Mouse (Mus musculus) brain, embryonic 14.5 days (tissue): ENCODE results near the gene Celsr3. TPM values are rescaled to one million over a fixed set of nuclear protein-coding genes. Genes with fewer than 3 reads are reported as not detected.

Experiments used
- DNase-seq: peaks from one replicate; pipeline ENCODE4 v3.0.0-alpha.2; 2011; ENCODE audit warnings: low read depth
- CTCF ChIP-seq: fragments of 200-500 bp; IDR thresholded peaks from 2 replicates; pipeline ENCODE4 v1.5.1; 2012; ENCODE audit warnings: inconsistent platforms, mild to moderate bottlenecking, moderate library complexity, borderline replicate concordance; ENCODE audit not compliant: insufficient read depth, insufficient read length; ENCODE audit errors: extremely low read depth
- POLR2A ChIP-seq: fragments of 200-500 bp; IDR thresholded peaks from 2 replicates; pipeline ENCODE4 v1.6.1; 2012; ENCODE audit warnings: mild to moderate bottlenecking, inconsistent platforms, borderline replicate concordance; ENCODE audit not compliant: poor library complexity, insufficient read depth, insufficient read length, severe bottlenecking; ENCODE audit errors: extremely low read depth
- polyA plus RNA-seq: library from polyadenylated mRNA; depleted of rRNA; stranded (reverse); fragments of >200 nt; gene quantifications from 2 replicates; pipeline ENCODE4 v1.2.3, GENCODE M21; 2012

Celsr3 gene
- polyA plus RNA-seq, 1 experiment: 130 TPM

GRCm38 (mm10) chr9:108809723-108810122 is 16.4 kb upstream of the Celsr3 start:
- no peak for DNase-seq
- TF ChIP-seq CTCF (no peak), POLR2A (no peak)

DNA sequence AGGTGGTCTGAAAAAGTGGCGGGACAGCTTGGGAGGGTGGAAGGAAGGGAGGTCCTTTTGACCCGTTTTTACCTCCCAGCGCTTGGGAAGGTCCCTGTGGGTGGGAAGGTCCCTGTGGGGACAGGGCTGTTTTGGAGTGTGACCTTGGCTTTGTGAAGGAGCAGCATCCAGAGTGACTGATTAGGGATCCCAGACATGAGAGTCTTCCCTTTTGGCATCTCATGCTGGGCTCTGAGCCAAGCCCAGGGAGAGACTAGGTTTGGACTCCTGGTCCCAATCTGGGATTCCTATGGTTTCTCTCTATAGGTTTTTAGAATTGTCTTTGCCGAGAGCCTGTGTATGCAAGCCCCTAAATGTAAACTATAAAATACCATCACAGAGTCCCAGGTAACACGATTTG is 15.6 kb upstream of the Celsr3 start:
- DNase-seq: no peak
- no peak for TF ChIP-seq POLR2A
- TF ChIP-seq CTCF: no peak

GRCm38 (mm10) chr9:108815557-108815956 is 10.6 kb upstream of the Celsr3 start:
- TF ChIP-seq CTCF: no peak
- TF ChIP-seq POLR2A: no peak
- no peak for DNase-seq

- no peak for TF ChIP-seq POLR2A
- TF ChIP-seq CTCF: peak; percentile 71; the same call in 1 of the 2 replicates
- DNase-seq: peak; percentile 63
Observed at GRCm38 (mm10) chr9:108819495-108819894, 6.6 kb upstream of the Celsr3 start.

- no peak for DNase-seq
- TF ChIP-seq CTCF: no peak
- no peak for TF ChIP-seq POLR2A
Observed at GRCm38 (mm10) chr9:108820077-108820476, 6.0 kb upstream of the Celsr3 start.

GRCm38 (mm10) chr9:108824144-108824685 is 1.9 kb upstream of the Celsr3 start:
- DNase-seq: no peak
- TF ChIP-seq CTCF: peak; percentile 14; the same call in 1 of the 2 replicates
- no peak for TF ChIP-seq POLR2A

DNA sequence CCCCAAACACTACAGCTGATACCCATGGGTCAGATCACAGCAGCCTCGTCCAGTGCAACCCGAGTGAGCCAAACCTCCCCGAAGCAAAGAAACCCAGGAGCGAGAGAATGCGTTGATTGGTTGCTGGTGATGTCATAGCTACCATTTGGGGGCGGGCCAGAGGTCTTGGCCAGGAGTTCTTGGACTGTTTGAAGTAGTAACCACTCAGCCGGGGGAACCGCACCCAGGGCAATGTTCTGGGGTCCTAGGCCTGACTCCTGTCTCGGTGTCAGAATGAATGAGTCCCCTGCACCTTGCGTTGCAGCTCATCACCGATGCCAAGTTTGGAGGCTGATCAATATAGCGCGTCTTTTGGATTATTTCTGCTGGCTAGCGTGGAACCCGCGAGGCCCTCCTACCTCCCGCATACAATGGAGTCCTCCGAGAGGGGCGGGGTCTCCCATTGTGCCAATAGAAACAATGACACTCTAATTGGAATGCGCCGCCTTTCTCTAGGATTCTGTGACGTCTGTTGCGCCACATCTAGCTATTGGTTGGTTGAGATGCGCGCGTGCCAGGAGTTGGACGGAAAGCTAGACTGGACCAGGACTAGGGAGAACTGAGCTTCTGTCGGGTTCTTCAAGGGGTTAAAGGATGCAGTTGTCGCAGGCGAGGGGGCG is 1.2 kb upstream of the Celsr3 start:
- TF ChIP-seq POLR2A: no peak
- TF ChIP-seq CTCF: no peak
- peak; percentile 98 for DNase-seq

- TF ChIP-seq POLR2A: no peak
- no peak for TF ChIP-seq CTCF
- DNase-seq: peak; percentile 81
Observed at GRCm38 (mm10) chr9:108826700-108827340, 700 bp downstream of the Celsr3 start.

DNA sequence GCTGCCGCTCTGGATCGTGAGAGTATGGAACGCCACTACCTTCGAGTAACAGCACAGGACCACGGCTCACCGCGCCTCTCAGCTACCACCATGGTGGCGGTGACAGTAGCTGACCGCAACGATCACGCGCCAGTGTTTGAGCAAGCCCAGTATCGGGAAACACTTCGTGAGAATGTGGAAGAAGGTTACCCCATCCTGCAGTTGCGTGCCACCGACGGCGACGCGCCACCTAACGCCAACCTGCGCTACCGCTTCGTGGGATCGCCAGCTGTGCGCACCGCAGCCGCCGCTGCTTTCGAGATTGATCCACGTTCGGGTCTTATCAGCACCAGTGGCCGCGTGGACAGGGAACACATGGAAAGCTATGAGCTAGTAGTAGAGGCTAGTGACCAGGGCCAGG is 1.3 kb downstream of the Celsr3 start:
- DNase-seq: no peak
- TF ChIP-seq POLR2A (no peak), CTCF (no peak)

GRCm38 (mm10) chr9:108827906-108828305 is 1.8 kb downstream of the Celsr3 start:
- no peak for DNase-seq
- TF ChIP-seq CTCF (no peak), POLR2A (no peak)

DNA sequence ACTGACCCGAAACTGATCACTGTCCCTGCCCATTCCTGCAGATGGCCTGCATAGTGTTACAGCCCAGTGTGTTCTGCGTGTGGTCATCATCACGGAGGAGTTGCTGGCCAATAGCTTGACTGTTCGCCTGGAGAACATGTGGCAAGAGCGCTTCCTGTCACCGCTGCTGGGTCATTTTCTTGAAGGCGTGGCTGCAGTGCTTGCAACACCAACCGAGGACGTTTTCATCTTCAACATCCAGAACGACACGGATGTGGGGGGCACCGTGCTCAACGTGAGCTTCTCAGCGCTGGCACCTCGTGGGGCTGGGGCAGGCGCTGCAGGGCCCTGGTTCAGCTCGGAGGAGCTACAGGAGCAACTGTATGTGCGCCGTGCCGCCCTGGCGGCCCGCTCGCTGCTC is 5.5 kb downstream of the Celsr3 start:
- TF ChIP-seq POLR2A (no peak), CTCF (no peak)
- DNase-seq: no peak
